Mouse (Mus musculus) heart, embryonic 12.5 days (tissue): Measurements from ENCODE around the gene Ugt2b34. TPM values are rescaled to one million over a fixed set of nuclear protein-coding genes. Genes with fewer than 3 reads are reported as not detected.
"Not testable (repeated sequence)": the region's sequence is repeated elsewhere in the genome, so short reads cannot be mapped to it uniquely, and the experiment has no call there.

Experiments
- ATAC-seq: fragments of 200-750 bp; cut with Nextera tagmentation; 2 replicates; pipeline ENCODE4 v1.8.0; 2017; ENCODE audit warnings: moderate TSS enrichment, moderate library complexity; ENCODE audit not compliant: insufficient number of reproducible peaks, low FRiP score
- H3K27ac ChIP-seq: fragments of 300-500 bp; sonication (generic); 2 replicates; pipeline ENCODE4 v1.5.1; 2016; ENCODE audit warnings: mild to moderate bottlenecking, moderate library complexity; ENCODE audit not compliant: poor library complexity, severe bottlenecking
- H3K27me3 ChIP-seq: fragments of 300-500 bp; sonication (generic); replicated peaks from 2 replicates; pipeline ENCODE4 v1.6.1; 2016; ENCODE audit warnings: mild to moderate bottlenecking, moderate library complexity
- H3K36me3 ChIP-seq: fragments of 300-500 bp; sonication (generic); 2 replicates; pipeline ENCODE4 v1.6.1; 2016; ENCODE audit warnings: mild to moderate bottlenecking, moderate library complexity
- H3K4me1 ChIP-seq: fragments of 300-500 bp; sonication (generic); replicated peaks from 2 replicates; pipeline ENCODE4 v1.6.1; 2016; ENCODE audit warnings: mild to moderate bottlenecking
- H3K4me2 ChIP-seq: fragments of 300-500 bp; sonication (generic); 2 replicates; pipeline ENCODE4 v1.6.1; 2016; ENCODE audit warnings: mild to moderate bottlenecking, moderate library complexity
- H3K4me3 ChIP-seq: fragments of 300-500 bp; sonication (generic); 2 replicates; pipeline ENCODE4 v1.5.1; 2016; ENCODE audit warnings: mild to moderate bottlenecking
- H3K9ac ChIP-seq: fragments of 300-500 bp; sonication (generic); 2 replicates; pipeline ENCODE4 v1.6.1; 2016; ENCODE audit warnings: mild to moderate bottlenecking, moderate library complexity
- H3K9me3 ChIP-seq: fragments of 300-500 bp; sonication (generic); replicated peaks from 2 replicates; pipeline ENCODE4 v1.6.1; 2016; ENCODE audit warnings: mild to moderate bottlenecking, moderate library complexity
- WGBS: fragments of 180-500 bp; shearing (Covaris S2); methylation state at CpG from one replicate; pipeline ENCODE4 v1.1.7; 2016; 5-methylcytosine and 5-hydroxymethylcytosine counted together
- polyA plus RNA-seq: library from polyadenylated mRNA; unstranded; fragments of >200 nt; fragmentation: Nextera tagmentation; extraction: Ambion mirVana; gene quantifications from 2 replicates; pipeline ENCODE4 v1.2.1, GENCODE M21; 2016

The Ugt2b34 gene
- polyA plus RNA-seq, 1 experiment from 2014 or later, result 0.46 TPM

GRCm38 (mm10) chr5:86858336-86858735 lies 48.4 kb downstream of the Ugt2b34 start:
- WGBS, result 49% methylated on average over 3 of the region's 3 CpGs

GRCm38 (mm10) chr5:86857682-86858081 lies 49.1 kb downstream of the Ugt2b34 start:
- Histone ChIP-seq H3K4me1 (0 out of 2 replicates have a peak, but pooled peaks cover 4% of the 10 kb centered on the region), H3K27ac (no peak overlapping the region), H3K4me2 (no peak overlapping the region), H3K9me3 (no peaks in the 10 kb centered on the region), H3K36me3 (no peaks in the 10 kb centered on the region), H3K4me3 (no peak overlapping the region), H3K27me3 (no peaks in the 10 kb centered on the region), H3K9ac (no peak overlapping the region)
- 31% methylated on average over 1 of the region's 1 CpGs for WGBS
- no peak for ATAC-seq

More at GRCm38 (mm10) chr5:86858336-86858735, 48.4 kb downstream of the Ugt2b34 start:
- Histone ChIP-seq H3K9ac (no peak overlapping the region), H3K9me3 (no peaks in the 10 kb centered on the region), H3K4me1 (0 out of 2 replicates have a peak, but pooled peaks cover 4% of the 10 kb centered on the region), H3K4me2 (no peak overlapping the region), H3K27ac (no peak overlapping the region), H3K27me3 (no peaks in the 10 kb centered on the region), H3K36me3 (no peaks in the 10 kb centered on the region), H3K4me3 (no peak overlapping the region)
- no peak for ATAC-seq

- 34% methylated on average over 13 of the region's 13 CpGs for WGBS
- H3K4me2 ChIP-seq, result not testable (repeated sequence)
Measured at GRCm38 (mm10) chr5:86856505-86856904, 50.2 kb downstream of the Ugt2b34 start.

GRCm38 (mm10) chr5:86851658-86852057 lies 55.1 kb downstream of the Ugt2b34 start:
- Histone ChIP-seq H3K27ac (no peak overlapping the region), H3K4me2 (no peak overlapping the region), H3K4me3 (no peak overlapping the region), H3K27me3 (no peaks in the 10 kb centered on the region), H3K9me3 (no peaks in the 10 kb centered on the region), H3K4me1 (peaks cover 7% of the 10 kb centered on the region), H3K9ac (no peak overlapping the region), H3K36me3 (no peaks in the 10 kb centered on the region)
- WGBS, result 22% methylated on average over 5 of the region's 5 CpGs
- no peak for ATAC-seq

More at GRCm38 (mm10) chr5:86856505-86856904, 50.2 kb downstream of the Ugt2b34 start:
- not testable (repeated sequence) for H3K4me3 ChIP-seq, H3K4me1 ChIP-seq, H3K9me3 ChIP-seq, H3K9ac ChIP-seq, H3K27me3 ChIP-seq, H3K36me3 ChIP-seq, H3K27ac ChIP-seq
- peak; percentile 72 for ATAC-seq

GRCm38 (mm10) chr5:86850104-86850503 lies 56.6 kb downstream of the Ugt2b34 start:
- Histone ChIP-seq H3K4me2 (no peak overlapping the region), H3K36me3 (no peaks in the 10 kb centered on the region), H3K27me3 (no peaks in the 10 kb centered on the region), H3K9me3 (no peaks in the 10 kb centered on the region), H3K27ac (no peak overlapping the region), H3K4me3 (no peak overlapping the region), H3K4me1 (peaks cover 6% of the 10 kb centered on the region), H3K9ac (no peak overlapping the region)
- no peak for ATAC-seq

GRCm38 (mm10) chr5:86841261-86841660 lies 65.5 kb downstream of the Ugt2b34 start:
- not testable (repeated sequence) for H3K4me1 ChIP-seq, H3K9me3 ChIP-seq, H3K9ac ChIP-seq, H3K27ac ChIP-seq, H3K4me2 ChIP-seq, H3K4me3 ChIP-seq, ATAC-seq, H3K27me3 ChIP-seq, H3K36me3 ChIP-seq

GRCm38 (mm10) chr5:86840207-86840606 lies 66.5 kb downstream of the Ugt2b34 start:
- no peak for ATAC-seq
- WGBS, result 94% methylated on average over 2 of the region's 2 CpGs
- no peak overlapping the region for H3K27ac ChIP-seq
- H3K9me3 ChIP-seq, result peaks cover 9% of the 10 kb centered on the region
- no peaks in the 10 kb centered on the region for H3K27me3 ChIP-seq
- no peak overlapping the region for H3K4me3 ChIP-seq
- no peaks in the 10 kb centered on the region for H3K4me1 ChIP-seq
- H3K9ac ChIP-seq, result no peak overlapping the region
- peaks cover 13% of the 10 kb centered on the region for H3K36me3 ChIP-seq
- H3K4me2 ChIP-seq, result no peak overlapping the region

Other genes with a start within 250 kb of the Ugt2b34 start
- gene Tmprss11b, start 230.6 kb downstream of the Ugt2b34 start, polyA plus RNA-seq, result not detected in 2 replicates
- not detected in 2 replicates for gene Tmprss11e, start 161.1 kb downstream of the Ugt2b34 start, polyA plus RNA-seq
- 29.5 and 30.1 TPM in 2 replicates for gene Ythdc1, start 102.7 kb downstream of the Ugt2b34 start, polyA plus RNA-seq
- gene Ugt2b1, start 19.6 kb upstream of the Ugt2b34 start, polyA plus RNA-seq, result not detected in 2 replicates
- not detected in 2 replicates for gene Ugt2b35, start 93.9 kb upstream of the Ugt2b34 start, polyA plus RNA-seq
- gene Ugt2b36, start 185.6 kb upstream of the Ugt2b34 start, polyA plus RNA-seq, result not detected in 2 replicates
- not detected in 2 replicates for gene Ugt2b5, start 233.4 kb upstream of the Ugt2b34 start, polyA plus RNA-seq